Comparison of ENCODE assay signal across 14 mouse cellular contexts in genomic region chr4:153082166-153082565, GRCm38 (mm10).
DNase-seq lines count a peak whose midpoint lies in the region; ATAC-seq lines count a peak whose summit lies in the region.
"Had no signal": no experiment of that assay in that cellular context is flagged by ENCODE, and none has a peak within 500 bp of the region (broad histone marks: within the 10 kb centered on the region; RNA-seq: fewer than 3 reads in every experiment).

No protein-coding gene starts in this region.

- no peak overlapping the region for H3K27ac ChIP-seq in kidney, embryonic 16.5 days (ENCODE audit: low read length)
- H3K27ac ChIP-seq in liver, embryonic 13.5 days = no peak overlapping the region
- H3K27ac ChIP-seq: embryonic facial prominence, embryonic 13.5 days; limb, embryonic 13.5 days had no signal

- H3K9ac ChIP-seq in kidney, embryonic 16.5 days (replicated peaks; ENCODE audit: low read length) = no peak overlapping the region
- no peak overlapping the region for H3K9ac ChIP-seq in liver, embryonic 13.5 days
- H3K9ac ChIP-seq: embryonic facial prominence, embryonic 13.5 days; limb, embryonic 13.5 days had no signal

- no peak for DNase-seq in kidney, adult 18-20 months
- peak; percentile 31 for DNase-seq in right cerebral cortex, postnatal 10 days (ENCODE audit: low spot score in 2 of 2)
- no peak for DNase-seq in right cerebral cortex, adult 18-20 months
- peak; percentile 19 for DNase-seq in liver, embryonic 13.5 days
- DNase-seq: cerebellum, adult 11 months; heart, postnatal 14 days; right cerebral cortex, postnatal 25 days had no signal

- no peaks in the 10 kb centered on the region for H3K27me3 ChIP-seq in kidney, embryonic 16.5 days (ENCODE audit: insufficient read depth, low read length)
- H3K27me3 ChIP-seq in liver, embryonic 13.5 days = no peaks in the 10 kb centered on the region
- H3K27me3 ChIP-seq: embryonic facial prominence, embryonic 13.5 days; limb, embryonic 13.5 days had no signal

- peaks cover 6% of the 10 kb centered on the region; the same call in 1 of the 2 replicates for H3K9me3 ChIP-seq in kidney, embryonic 16.5 days (ENCODE audit: low read length)
- H3K9me3 ChIP-seq in liver, embryonic 13.5 days (replicated peaks) = peaks cover 6% of the 10 kb centered on the region; the same call in 1 of the 2 replicates
- H3K9me3 ChIP-seq: embryonic facial prominence, embryonic 13.5 days; limb, embryonic 13.5 days had no signal

- no peak overlapping the region for H3K4me3 ChIP-seq in kidney, embryonic 16.5 days (ENCODE audit: low read length)
- H3K4me3 ChIP-seq in liver, embryonic 13.5 days (replicated peaks) = no peak overlapping the region
- H3K4me3 ChIP-seq: embryonic facial prominence, embryonic 13.5 days; limb, embryonic 13.5 days; myocyte had no signal

- WGBS in kidney, embryonic 16.5 days = 45% methylated on average over 14 of the region's 14 CpGs
- 27% methylated on average over 14 of the region's 14 CpGs for WGBS in liver, embryonic 13.5 days (ENCODE audit: insufficient replicate concordance)

- no peaks in the 10 kb centered on the region for H3K36me3 ChIP-seq in kidney, embryonic 16.5 days (ENCODE audit: insufficient read depth, low read length)
- H3K36me3 ChIP-seq in liver, embryonic 13.5 days = no peaks in the 10 kb centered on the region
- H3K36me3 ChIP-seq: embryonic facial prominence, embryonic 13.5 days; G1E; limb, embryonic 13.5 days had no signal

- no peak overlapping the region for H3K4me2 ChIP-seq in kidney, embryonic 16.5 days (replicated peaks; ENCODE audit: low read depth, low read length)
- H3K4me2 ChIP-seq in liver, embryonic 13.5 days = no peak overlapping the region
- H3K4me2 ChIP-seq: embryonic facial prominence, embryonic 13.5 days; limb, embryonic 13.5 days had no signal

- peak; percentile 84; the same call in 1 of the 2 replicates for ATAC-seq in kidney, embryonic 16.5 days (ENCODE audit: low FRiP score, low TSS enrichment)
- ATAC-seq in liver, embryonic 13.5 days (ENCODE audit: low read depth) = no peak
- no peak for ATAC-seq in megakaryocyte-erythroid progenitor cell, adult 5-6 weeks (replicated peaks; ENCODE audit: low FRiP score, low TSS enrichment, poor library complexity, severe bottlenecking)
- no peak for ATAC-seq in granulocyte monocyte progenitor cell, adult 5-6 weeks (replicated peaks; ENCODE audit: poor library complexity, severe bottlenecking)

- no peaks in the 10 kb centered on the region for H3K4me1 ChIP-seq in kidney, embryonic 16.5 days (ENCODE audit: insufficient read depth, low read length)
- no peaks in the 10 kb centered on the region for H3K4me1 ChIP-seq in liver, embryonic 13.5 days (replicated peaks)
- H3K4me1 ChIP-seq: embryonic facial prominence, embryonic 13.5 days; limb, embryonic 13.5 days had no signal

Comparison
In these comparisons a context has a peak if more than half of its experiments do, and no peak if none do; other contexts are left out.
1. DNase-seq: peak in right cerebral cortex, postnatal 10 days (2 of 2) and liver, embryonic 13.5 days (single experiment); none in kidney, adult 18-20 months (single experiment) and right cerebral cortex, adult 18-20 months (single experiment).